Mouse (Mus musculus) layer of hippocampus, postnatal 25 days (tissue): Measurements from ENCODE around the gene Tap2. TPM values are rescaled to one million over a fixed set of nuclear protein-coding genes. Genes with fewer than 3 reads are reported as not detected.

Experiments
- DNase-seq, 2 experiments: peaks; one replicate each; pipeline ENCODE4 v3.0.0; 2022; ENCODE audit warnings: mixed read lengths in 2 of 2, low spot score in 1 of 2; ENCODE audit errors: extremely low spot score in 1 of 2
- total RNA-seq, 2 experiments: library from RNA; stranded (reverse); gene quantifications; 2 replicates each; pipeline ENCODE4 v1.2.3; 2021

Tap2 gene
- total RNA-seq, 2 experiments from 2014 or later = 7.0 to 8.9 TPM

GRCm38 (mm10) chr17:34193468-34193867, 9.9 kb upstream of the Tap2 start:
- DNase-seq = no peak

- DNase-seq = no peak
Measured at GRCm38 (mm10) chr17:34194723-34195122, 8.6 kb upstream of the Tap2 start.

- DNase-seq = no peak
Measured at GRCm38 (mm10) chr17:34196491-34196890, 6.8 kb upstream of the Tap2 start.

GRCm38 (mm10) chr17:34196941-34197894, 6.1 kb upstream of the Tap2 start, which contains the start of gene Psmb8:
TSS of gene Psmb8 (plus strand) at chr17:34197721.
- DNase-seq = peak; percentile 65 to 78

GRCm38 (mm10) chr17:34197904-34198520, 5.3 kb upstream of the Tap2 start:
- DNase-seq = no peak

GRCm38 (mm10) chr17:34198521-34198912, 4.8 kb upstream of the Tap2 start:
- no peak for DNase-seq

GRCm38 (mm10) chr17:34199050-34199619, 4.2 kb upstream of the Tap2 start:
- no peak for DNase-seq

GRCm38 (mm10) chr17:34200047-34200446, 3.3 kb upstream of the Tap2 start:
- no peak for DNase-seq

GRCm38 (mm10) chr17:34200772-34201505, 2.4 kb upstream of the Tap2 start:
- no peak for DNase-seq

GRCm38 (mm10) chr17:34201506-34202055, 1.7 kb upstream of the Tap2 start:
- no peak for DNase-seq

GRCm38 (mm10) chr17:34202760-34203442, 426 bp upstream of the Tap2 start:
- no peak for DNase-seq

- DNase-seq = peak; percentile 79 to 91
Measured at GRCm38 (mm10) chr17:34204303-34205010, 1.1 kb downstream of the Tap2 start.

- DNase-seq = no peak
Measured at GRCm38 (mm10) chr17:34205021-34205745, 1.9 kb downstream of the Tap2 start.

- no peak for DNase-seq
Measured at GRCm38 (mm10) chr17:34205746-34206176, 2.4 kb downstream of the Tap2 start.

GRCm38 (mm10) chr17:34206731-34207130, 3.4 kb downstream of the Tap2 start:
- DNase-seq = no peak

- no peak for DNase-seq
Measured at GRCm38 (mm10) chr17:34207456-34207855, 4.1 kb downstream of the Tap2 start.

GRCm38 (mm10) chr17:34207866-34208265, 4.5 kb downstream of the Tap2 start:
- no peak for DNase-seq

- DNase-seq = no peak
Measured at GRCm38 (mm10) chr17:34208421-34208820, 5.1 kb downstream of the Tap2 start.
